Mouse (Mus musculus) mesoderm, embryonic 11.5 days (tissue): ENCODE measurements at regions not wholly inside any gene's neighbourhood (a gene's known extent, or its start where the extent isn't known, plus 50 kb on each side); places are given as distances from the start of the nearest gene placed in this dataset.
A peak's percentile ranks its signal among the peaks of the same experiment; 100 is the strongest.

Source experiments
- DNase-seq: peaks from one replicate; pipeline ENCODE4 v3.0.0-alpha.2; 2012; ENCODE audit warnings: low read depth, low spot score

GRCm38 (mm10) chr4:140401632-140402031 is 155.0 kb upstream of the Igsf21 start:
- DNase-seq, result no peak

GRCm38 (mm10) chr4:140396548-140396947 is 150.0 kb upstream of the Igsf21 start:
- no peak for DNase-seq

GRCm38 (mm10) chr4:140392290-140392689 is 145.7 kb upstream of the Igsf21 start:
- DNase-seq, result no peak

- no peak for DNase-seq
Measured at GRCm38 (mm10) chr4:140390684-140391234, 144.2 kb upstream of the Igsf21 start.

GRCm38 (mm10) chr4:140385686-140386085 is 139.1 kb upstream of the Igsf21 start:
- no peak for DNase-seq

- DNase-seq, result no peak
Measured at GRCm38 (mm10) chr4:140385226-140385625, 138.6 kb upstream of the Igsf21 start.

- no peak for DNase-seq
Measured at GRCm38 (mm10) chr4:140383596-140383995, 137.0 kb upstream of the Igsf21 start.

- no peak for DNase-seq
Measured at GRCm38 (mm10) chr4:140380733-140381132, 134.1 kb upstream of the Igsf21 start.

GRCm38 (mm10) chr4:140377941-140378340 is 131.4 kb upstream of the Igsf21 start:
- no peak for DNase-seq

- DNase-seq, result no peak
Measured at GRCm38 (mm10) chr4:140372586-140373325, 126.2 kb upstream of the Igsf21 start.

- no peak for DNase-seq
Measured at GRCm38 (mm10) chr4:140371426-140372213, 125.0 kb upstream of the Igsf21 start.

GRCm38 (mm10) chr4:140366975-140367680 is 120.5 kb upstream of the Igsf21 start:
- DNase-seq, result peak; percentile 36

GRCm38 (mm10) chr4:140358846-140359245 is 112.3 kb upstream of the Igsf21 start:
- DNase-seq, result no peak

GRCm38 (mm10) chr4:140358103-140358502 is 111.5 kb upstream of the Igsf21 start:
- peak; percentile 92 for DNase-seq

- DNase-seq, result no peak
Measured at GRCm38 (mm10) chr4:140355144-140355550, 108.6 kb upstream of the Igsf21 start.

- no peak for DNase-seq
Measured at GRCm38 (mm10) chr4:140348802-140349201, 102.2 kb upstream of the Igsf21 start.

GRCm38 (mm10) chr4:140330138-140330537 is 83.6 kb upstream of the Igsf21 start:
- DNase-seq, result no peak

- peak; percentile 56 for DNase-seq
Measured at GRCm38 (mm10) chr4:140326706-140327440, 80.3 kb upstream of the Igsf21 start.

- DNase-seq, result no peak
Measured at GRCm38 (mm10) chr4:140325677-140326052, 79.1 kb upstream of the Igsf21 start.

GRCm38 (mm10) chr4:140324971-140325676 is 78.5 kb upstream of the Igsf21 start:
- no peak for DNase-seq
